Mouse (Mus musculus) thymus, adult 2 months (tissue): ENCODE measurements around the gene Ankfy1. TPM values are rescaled to one million over a fixed set of nuclear protein-coding genes. Genes with fewer than 3 reads are reported as not detected.
A peak's percentile ranks its signal among the peaks of the same experiment; 100 is the strongest.

Source experiments
- DNase-seq: peaks from one replicate; pipeline ENCODE4 v3.0.0; 2021
- H3K27ac ChIP-seq: fragments of 200-500 bp; 2 replicates; pipeline ENCODE4 v1.5.1; 2012; ENCODE audit warnings: low read length, control low read depth; ENCODE audit not compliant: control insufficient read depth, insufficient read depth
- H3K27me3 ChIP-seq: fragments of 200-500 bp; 2 replicates; pipeline ENCODE4 v1.6.1; 2012; ENCODE audit warnings: mild to moderate bottlenecking, low read length, moderate library complexity, mixed read lengths; ENCODE audit not compliant: control insufficient read depth, insufficient read depth
- H3K36me3 ChIP-seq: fragments of 200-500 bp; 2 replicates; pipeline ENCODE4 v1.6.1; 2012; ENCODE audit warnings: mild to moderate bottlenecking, low read length, moderate library complexity; ENCODE audit not compliant: control insufficient read depth, insufficient read depth
- H3K4me1 ChIP-seq: fragments of 200-500 bp; replicated peaks from 2 replicates; pipeline ENCODE4 v1.6.1; 2012; ENCODE audit warnings: low read length; ENCODE audit not compliant: control insufficient read depth, insufficient read depth
- H3K4me3 ChIP-seq: fragments of 200-500 bp; 2 replicates; pipeline ENCODE4 v1.5.1; 2012; ENCODE audit warnings: mild to moderate bottlenecking, low read length, control low read depth, moderate library complexity; ENCODE audit not compliant: control insufficient read depth, insufficient read depth
- CTCF ChIP-seq: fragments of 200-500 bp; IDR thresholded peaks from 2 replicates; pipeline ENCODE4 v1.5.1; 2012; ENCODE audit warnings: mild to moderate bottlenecking, control low read depth, low read length, moderate library complexity, borderline replicate concordance; ENCODE audit not compliant: control insufficient read depth, poor library complexity, insufficient read depth; ENCODE audit errors: extremely low read depth
- POLR2A ChIP-seq: fragments of 200-500 bp; IDR thresholded peaks from 2 replicates; pipeline ENCODE4 v1.6.1; 2012; ENCODE audit warnings: mild to moderate bottlenecking, low read length, control low read depth, moderate library complexity; ENCODE audit not compliant: control insufficient read depth, poor library complexity, insufficient read depth; ENCODE audit errors: extremely low read depth
- WGBS: fragments of 180-500 bp; shearing (Covaris S2); methylation state at CpG from one replicate; pipeline ENCODE4 v1.1.7; 2018; 5-methylcytosine and 5-hydroxymethylcytosine counted together
- polyA plus RNA-seq: library from polyadenylated mRNA; depleted of rRNA; stranded (reverse); fragments of >200 nt; gene quantifications from 2 replicates; pipeline ENCODE4 v1.2.3, GENCODE M21; 2012; rRNA removed

The Ankfy1 gene
- polyA plus RNA-seq, 1 experiment: 41.2 TPM

DNA sequence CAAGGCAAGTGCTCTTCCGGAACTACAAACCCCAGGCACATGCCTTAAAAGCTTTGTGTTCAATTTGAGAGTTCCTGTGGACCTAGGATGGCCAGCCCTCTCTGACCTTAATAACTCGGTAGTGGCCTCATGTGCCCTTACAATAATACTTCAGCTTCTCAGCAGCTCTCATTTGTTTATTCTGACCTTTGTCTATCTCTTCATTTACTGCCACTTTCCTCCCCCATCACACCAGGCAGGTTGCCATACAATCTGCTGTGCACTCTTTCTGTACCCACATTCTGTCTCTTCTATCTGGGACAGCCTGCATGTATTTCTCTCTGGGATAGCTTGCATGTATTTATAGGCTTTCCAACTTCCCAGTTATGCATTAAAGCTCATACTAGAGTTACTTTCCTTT lies 116.8 kb downstream of the Ankfy1 start:
- no peak for DNase-seq
- H3K27ac ChIP-seq: no peak overlapping the region
- no peaks in the 10 kb centered on the region for H3K36me3 ChIP-seq
- TF ChIP-seq POLR2A (no peak), CTCF (no peak)
- no peaks in the 10 kb centered on the region for H3K4me1 ChIP-seq
- no peaks in the 10 kb centered on the region for H3K27me3 ChIP-seq
- WGBS: 94% methylated on average over 2 of the region's 2 CpGs
- no peak overlapping the region for H3K4me3 ChIP-seq

DNA sequence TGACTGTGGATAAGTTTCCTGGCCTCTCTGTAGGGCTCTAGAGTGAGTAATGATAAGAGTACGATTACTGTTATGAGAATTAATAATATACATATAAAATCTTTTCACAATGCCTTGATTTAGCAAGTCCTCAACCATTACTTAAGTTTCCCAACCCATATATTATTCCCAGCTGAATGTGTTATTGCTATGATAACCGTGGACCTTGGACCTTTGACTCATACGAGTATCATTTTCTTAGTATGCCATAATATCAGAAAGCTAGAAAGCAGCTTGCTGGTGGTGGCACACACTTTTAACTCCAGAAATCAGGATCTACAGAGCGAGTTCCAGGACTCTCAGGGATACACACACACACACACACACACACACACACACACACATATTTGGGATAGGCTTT lies 118.2 kb downstream of the Ankfy1 start:
- TF ChIP-seq CTCF (no peak), POLR2A (no peak)
- Histone ChIP-seq H3K27me3 (no peaks in the 10 kb centered on the region), H3K27ac (no peak overlapping the region), H3K36me3 (no peaks in the 10 kb centered on the region), H3K4me1 (no peaks in the 10 kb centered on the region), H3K4me3 (no peak overlapping the region)
- DNase-seq: no peak
- 94% methylated on average over 4 of the region's 4 CpGs for WGBS

DNA sequence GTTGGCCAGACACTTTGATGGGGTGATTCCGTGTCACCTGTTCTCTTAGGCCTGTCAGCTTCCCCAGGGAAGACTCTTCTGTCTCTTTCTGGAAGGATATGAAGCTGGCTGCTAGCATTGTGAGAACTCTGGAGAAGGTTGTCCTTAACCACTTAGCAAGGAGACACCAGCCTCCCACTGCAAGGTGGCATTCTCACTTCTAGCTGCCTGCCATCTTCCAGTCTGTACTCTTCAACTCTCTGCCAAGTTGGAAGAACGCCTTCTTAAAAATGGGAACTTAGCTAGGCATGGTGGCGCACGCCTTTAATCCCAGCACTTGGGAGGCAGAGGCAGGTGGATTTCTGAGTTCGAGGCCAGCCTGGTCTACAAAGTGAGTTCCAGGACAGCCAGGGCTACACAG lies 123.9 kb downstream of the Ankfy1 start:
- Histone ChIP-seq H3K4me1 (no peaks in the 10 kb centered on the region), H3K4me3 (no peak overlapping the region), H3K27ac (no peak overlapping the region), H3K27me3 (no peaks in the 10 kb centered on the region), H3K36me3 (peaks cover 3% of the 10 kb centered on the region; the same call in 1 of the 2 replicates)
- TF ChIP-seq POLR2A (no peak), CTCF (no peak)
- no peak for DNase-seq
- 96% methylated on average over 5 of the region's 5 CpGs for WGBS

DNA sequence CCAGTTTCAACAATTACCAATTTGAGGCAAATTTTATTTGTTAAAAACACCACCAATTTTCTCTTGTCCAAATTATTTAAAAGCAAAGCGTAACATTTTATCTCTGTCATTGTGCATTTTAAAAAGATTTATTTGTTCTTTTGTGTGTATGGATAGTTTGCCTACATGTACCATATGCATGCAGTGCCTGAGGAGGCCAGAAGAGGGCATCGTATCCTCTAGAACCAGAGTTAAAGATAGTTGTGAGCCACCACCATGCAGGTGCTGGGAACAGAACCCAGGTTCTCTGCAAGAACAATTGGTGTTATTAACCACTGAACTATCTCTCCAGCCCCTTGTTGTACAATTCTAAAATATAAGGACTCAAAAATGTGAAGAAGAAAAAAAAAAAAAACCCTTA lies 124.4 kb downstream of the Ankfy1 start:
- Histone ChIP-seq H3K4me3 (no peak overlapping the region), H3K27ac (no peak overlapping the region), H3K36me3 (peaks cover 7% of the 10 kb centered on the region), H3K27me3 (no peaks in the 10 kb centered on the region), H3K4me1 (no peaks in the 10 kb centered on the region)
- peak; percentile 16 for DNase-seq
- TF ChIP-seq CTCF (no peak), POLR2A (no peak)
- WGBS: 91% methylated on average over 2 of the region's 2 CpGs

DNA sequence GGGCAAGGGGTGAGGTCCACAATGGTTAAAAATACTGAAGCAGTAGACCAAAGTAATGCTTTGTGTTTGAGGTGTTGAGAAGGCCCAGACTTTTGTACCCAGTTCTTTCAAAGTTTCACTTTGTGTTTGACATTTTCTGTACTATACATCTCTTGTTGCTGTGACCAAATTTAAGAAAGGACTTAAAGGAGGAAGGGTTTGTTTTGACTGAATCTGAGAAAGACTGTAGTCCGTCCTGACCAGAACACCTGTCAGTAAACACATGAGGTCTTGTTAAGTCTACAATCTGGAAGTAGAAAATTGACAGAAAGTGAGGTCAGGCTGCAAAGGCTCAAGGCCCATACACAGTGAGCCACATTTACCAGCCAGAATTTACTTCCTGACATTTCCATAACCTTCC lies 127.1 kb downstream of the Ankfy1 start:
- WGBS: 97% methylated on average over 1 of the region's 1 CpGs
- Histone ChIP-seq H3K4me1 (no peaks in the 10 kb centered on the region), H3K27me3 (no peaks in the 10 kb centered on the region), H3K4me3 (no peak overlapping the region), H3K36me3 (peaks cover 22% of the 10 kb centered on the region), H3K27ac (no peak overlapping the region)
- DNase-seq: no peak
- TF ChIP-seq CTCF: no peak

DNA sequence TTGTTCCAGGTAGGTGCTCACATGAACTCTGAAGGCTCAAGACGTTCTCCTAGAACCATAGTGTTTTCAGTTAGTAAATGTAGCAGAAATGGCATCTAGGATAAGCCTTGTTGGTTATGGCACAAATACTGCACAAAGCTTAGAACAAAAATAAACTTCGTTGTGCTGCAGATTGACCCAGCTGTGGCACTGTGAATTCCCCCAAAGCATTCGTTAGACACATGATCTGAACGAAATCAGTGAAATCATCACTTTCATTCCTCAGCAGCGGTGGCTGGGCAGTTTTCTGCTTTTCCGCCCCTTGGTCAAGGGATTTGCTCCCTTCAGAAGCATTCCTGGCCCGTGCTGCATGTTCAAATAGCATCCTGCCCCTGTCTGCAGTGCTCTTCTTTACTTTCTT lies 128.3 kb downstream of the Ankfy1 start:
- 94% methylated on average over 7 of the region's 7 CpGs for WGBS
- peaks cover 31% of the 10 kb centered on the region for H3K36me3 ChIP-seq
- H3K4me3 ChIP-seq: no peak overlapping the region
- no peaks in the 10 kb centered on the region for H3K27me3 ChIP-seq
- no peak for DNase-seq
- TF ChIP-seq POLR2A: no peak
- TF ChIP-seq CTCF: no peak
- no peak overlapping the region for H3K27ac ChIP-seq
- H3K4me1 ChIP-seq: no peaks in the 10 kb centered on the region

DNA sequence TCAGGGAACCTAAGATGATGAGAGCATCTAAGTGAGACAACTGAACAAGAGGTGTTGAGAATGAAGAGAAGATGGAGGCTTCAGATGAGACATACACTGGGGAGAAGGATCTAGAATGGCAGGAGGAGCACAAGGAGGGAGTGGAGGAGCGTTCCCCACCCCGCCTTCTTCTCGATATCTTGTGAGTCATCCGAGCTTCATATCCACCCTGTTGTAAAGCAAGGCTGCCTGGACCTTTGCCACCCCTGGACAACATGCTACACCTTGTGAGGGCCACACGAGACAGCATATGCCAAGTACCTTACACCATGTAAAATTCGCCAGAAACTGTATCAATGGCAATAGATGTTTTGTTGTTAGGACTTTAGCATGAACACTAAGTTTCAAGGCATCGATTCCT lies 131.2 kb downstream of the Ankfy1 start:
- TF ChIP-seq POLR2A (no peak), CTCF (no peak)
- Histone ChIP-seq H3K27me3 (no peaks in the 10 kb centered on the region), H3K36me3 (peaks cover 57% of the 10 kb centered on the region), H3K27ac (no peak overlapping the region), H3K4me3 (no peak overlapping the region), H3K4me1 (no peaks in the 10 kb centered on the region)
- 94% methylated on average over 7 of the region's 7 CpGs for whole genome bisulfite sequencing
- no peak for DNase-seq

Other genes starting within 250 kb of the Ankfy1 start
- 57.1 and 67.8 TPM in 2 replicates for gene Mybbp1a, start 248.7 kb upstream of the Ankfy1 start, polyA plus RNA-seq
- gene Spns2, start 200.1 kb upstream of the Ankfy1 start, polyA plus RNA-seq: 8.9 and 10.6 TPM in 2 replicates
- 13.5 and 15.4 TPM in 2 replicates for gene Spns3, start 139.5 kb upstream of the Ankfy1 start, polyA plus RNA-seq
- gene Ube2g1, start 82.7 kb upstream of the Ankfy1 start, polyA plus RNA-seq: 13.3 and 14.8 TPM in 2 replicates
- 3.6 and 4.8 TPM in 2 replicates for gene Cyb5d2, start 106.1 kb downstream of the Ankfy1 start, polyA plus RNA-seq
- 52.8 and 54.0 TPM in 2 replicates for gene Zzef1, start 106.2 kb downstream of the Ankfy1 start, polyA plus RNA-seq